Mouse (Mus musculus) cerebellum, adult 2 months (tissue): Measurements from ENCODE around the gene Sgms1.

ENCODE experiments used
- CTCF ChIP-seq: fragments of 200-500 bp; IDR thresholded peaks from 2 replicates; pipeline ENCODE4 v1.5.1; 2011; ENCODE audit warnings: low read depth, mild to moderate bottlenecking, control low read depth, low read length, moderate library complexity, borderline replicate concordance; ENCODE audit not compliant: insufficient read depth
- POLR2A ChIP-seq: fragments of 200-500 bp; IDR thresholded peaks from 2 replicates; pipeline ENCODE4 v1.6.1; 2011; ENCODE audit warnings: low read length, control low read depth, borderline replicate concordance; ENCODE audit not compliant: insufficient read depth

- TF ChIP-seq CTCF = no peak
- TF ChIP-seq POLR2A = no peak
Measured at GRCm38 (mm10) chr19:32088570-32088969, 300.9 kb downstream of the Sgms1 start.
